Mouse (Mus musculus) hindbrain, embryonic 15.5 days (tissue): ENCODE results near the gene Slc41a1. TPM values are rescaled to one million over a fixed set of nuclear protein-coding genes. Genes with fewer than 3 reads are reported as not detected.
A peak's percentile ranks its signal among the peaks of the same experiment; 100 is the strongest.

Experiments used
- ATAC-seq: fragments of 200-750 bp; cut with Nextera tagmentation; 2 replicates; pipeline ENCODE4 v1.8.0; 2017; ENCODE audit warnings: low read depth, moderate number of reproducible peaks, moderate TSS enrichment; ENCODE audit not compliant: low FRiP score
- H3K27ac ChIP-seq: fragments of 300-500 bp; sonication (generic); replicated peaks from 2 replicates; pipeline ENCODE4 v1.5.1; 2015; ENCODE audit warnings: mild to moderate bottlenecking, inconsistent platforms
- H3K27me3 ChIP-seq: fragments of 300-500 bp; sonication (generic); 2 replicates; pipeline ENCODE4 v1.6.1; 2015; ENCODE audit warnings: control low read depth, inconsistent platforms
- H3K36me3 ChIP-seq: fragments of 300-500 bp; sonication (generic); 2 replicates; pipeline ENCODE4 v1.6.1; 2015; ENCODE audit warnings: control low read depth, inconsistent platforms
- H3K4me1 ChIP-seq: fragments of 300-500 bp; sonication (generic); replicated peaks from 2 replicates; pipeline ENCODE4 v1.6.1; 2015; ENCODE audit warnings: control low read depth, inconsistent platforms
- H3K4me2 ChIP-seq: fragments of 300-500 bp; sonication (generic); 2 replicates; pipeline ENCODE4 v1.6.1; 2015; ENCODE audit warnings: moderate library complexity, mild to moderate bottlenecking, inconsistent platforms
- H3K4me3 ChIP-seq: fragments of 300-500 bp; sonication (generic); 2 replicates; pipeline ENCODE4 v1.5.1; 2015; ENCODE audit warnings: mild to moderate bottlenecking, inconsistent platforms
- H3K9ac ChIP-seq: fragments of 300-500 bp; sonication (generic); 2 replicates; pipeline ENCODE4 v1.6.1; 2015; ENCODE audit warnings: inconsistent platforms
- H3K9me3 ChIP-seq: fragments of 300-500 bp; sonication (generic); 2 replicates; pipeline ENCODE4 v1.6.1; 2016; ENCODE audit warnings: control low read depth, inconsistent platforms
- WGBS: fragments of 180-500 bp; shearing (Covaris S2); methylation state at CpG from one replicate; pipeline ENCODE4 v1.1.7; 2015; 5-methylcytosine and 5-hydroxymethylcytosine counted together
- polyA plus RNA-seq: library from polyadenylated mRNA; unstranded; fragments of >200 nt; fragmentation: Nextera tagmentation; extraction: Ambion mirVana; gene quantifications from 2 replicates; pipeline ENCODE4 v1.2.1, GENCODE M21; 2015

Gene Slc41a1
- polyA plus RNA-seq, 1 experiment from 2014 or later, result 18.9 TPM

DNA sequence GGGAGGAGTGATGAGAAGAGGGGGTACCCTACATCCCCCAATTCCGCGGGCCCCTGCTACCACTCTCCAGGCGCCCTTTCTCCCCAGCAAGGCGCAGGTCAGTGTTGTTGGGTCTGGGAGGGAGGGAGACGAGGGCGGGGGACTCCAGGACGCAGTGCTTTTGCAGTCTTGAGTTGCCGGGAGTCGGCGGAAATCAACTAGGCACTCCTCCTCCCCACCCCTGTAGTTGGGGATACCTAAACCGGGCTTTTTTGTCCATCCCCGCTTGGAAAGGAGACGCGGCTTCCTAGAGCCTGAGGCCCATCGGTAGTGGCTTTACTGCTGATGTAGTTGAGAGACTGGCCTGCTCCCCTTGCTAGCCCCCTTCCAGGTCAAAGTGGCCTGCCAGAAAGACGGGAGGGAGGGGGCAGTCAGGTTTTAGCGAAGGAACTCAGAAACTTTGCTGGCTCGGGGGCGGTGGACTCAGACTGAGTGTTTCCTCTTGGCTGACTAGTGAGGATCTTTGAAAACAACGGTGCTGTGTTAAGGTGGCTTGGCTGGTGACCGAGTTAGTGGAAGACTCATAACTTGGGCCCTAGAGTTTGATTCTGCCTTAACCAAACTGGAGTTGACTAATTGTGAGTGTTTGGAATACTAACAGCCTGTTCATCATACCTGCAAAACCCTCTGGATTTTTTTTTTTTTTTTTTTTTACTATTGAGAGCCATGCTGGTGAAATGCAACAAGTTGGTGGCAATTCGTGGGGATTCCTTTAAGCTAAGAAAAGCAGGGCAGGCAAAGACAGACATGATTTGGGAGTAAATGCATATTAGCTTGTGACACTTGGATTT lies 1.2 kb downstream of the Slc41a1 start:
- 2% methylated on average over 22 of the region's 22 CpGs for WGBS
- ATAC-seq, result no peak; the same call in none of the 2 replicates
- Histone ChIP-seq H3K4me2 (peak overlapping the region; percentile 64), H3K9ac (peak overlapping the region; percentile 89), H3K27me3 (no peaks in the 10 kb centered on the region), H3K27ac (peak overlapping the region; percentile 89), H3K4me3 (peak overlapping the region; percentile 91), H3K9me3 (no peaks in the 10 kb centered on the region), H3K36me3 (no peaks in the 10 kb centered on the region), H3K4me1 (peaks cover 46% of the 10 kb centered on the region)

DNA sequence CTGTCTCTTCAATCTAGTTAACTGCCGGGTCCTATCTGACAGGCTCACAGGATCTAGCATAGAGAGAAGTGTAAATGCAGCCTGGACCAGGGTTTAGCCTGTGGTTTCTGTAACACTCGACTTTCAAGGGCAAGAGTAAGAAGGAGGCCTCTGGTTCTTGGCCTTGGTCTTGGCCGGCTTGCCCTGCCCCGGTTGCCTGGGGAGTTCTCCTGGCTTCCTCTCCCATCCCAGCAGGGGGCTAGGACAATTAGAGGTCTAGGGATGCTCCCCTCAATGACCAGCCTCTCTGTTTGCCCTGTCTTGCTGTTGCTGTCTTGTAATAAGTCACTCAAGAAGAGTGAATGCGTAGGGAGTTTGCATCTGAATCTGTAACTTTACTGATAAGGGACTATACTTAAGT lies 2.0 kb downstream of the Slc41a1 start:
- whole genome bisulfite sequencing, result 43% methylated on average over 5 of the region's 5 CpGs
- H3K36me3 ChIP-seq, result no peaks in the 10 kb centered on the region
- peak overlapping the region; percentile 14; the same call in 1 of the 2 replicates for H3K9ac ChIP-seq
- H3K27me3 ChIP-seq, result no peaks in the 10 kb centered on the region
- H3K9me3 ChIP-seq, result no peaks in the 10 kb centered on the region
- no peak overlapping the region for H3K27ac ChIP-seq
- peak overlapping the region; percentile 64 for H3K4me2 ChIP-seq
- ATAC-seq, result no peak
- H3K4me1 ChIP-seq, result peaks cover 46% of the 10 kb centered on the region
- peak overlapping the region; percentile 91 for H3K4me3 ChIP-seq

DNA sequence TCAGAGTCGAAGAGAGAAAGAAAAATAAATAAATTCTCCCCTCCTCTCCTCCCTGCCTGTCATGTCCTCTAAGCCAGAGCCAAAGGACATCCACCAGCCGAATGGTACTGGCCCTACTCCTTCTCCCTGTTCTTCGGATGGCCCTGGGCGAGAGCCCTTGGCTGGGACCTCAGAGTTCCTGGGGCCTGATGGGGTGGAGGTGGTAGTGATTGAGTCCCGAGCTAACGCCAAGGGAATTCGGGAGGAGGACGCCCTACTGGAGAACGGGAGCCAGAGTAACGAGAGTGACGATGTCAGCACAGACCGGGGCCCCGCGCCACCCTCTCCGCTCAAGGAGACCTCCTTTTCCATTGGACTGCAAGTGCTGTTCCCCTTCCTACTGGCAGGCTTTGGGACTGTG lies 3.3 kb downstream of the Slc41a1 start:
- Histone ChIP-seq H3K9me3 (no peaks in the 10 kb centered on the region), H3K27ac (no peak overlapping the region), H3K36me3 (no peaks in the 10 kb centered on the region), H3K4me2 (peak overlapping the region; percentile 64; the same call in 1 of the 2 replicates), H3K4me1 (peaks cover 46% of the 10 kb centered on the region), H3K27me3 (no peaks in the 10 kb centered on the region), H3K4me3 (no peak overlapping the region), H3K9ac (no peak overlapping the region)
- 86% methylated on average over 15 of the region's 15 CpGs for WGBS
- ATAC-seq, result no peak

- H3K4me3 ChIP-seq, result no peak overlapping the region
- no peak overlapping the region for H3K9ac ChIP-seq
- ATAC-seq, result no peak
- H3K4me2 ChIP-seq, result peak overlapping the region; percentile 64
- no peaks in the 10 kb centered on the region for H3K9me3 ChIP-seq
- H3K4me1 ChIP-seq, result peaks cover 46% of the 10 kb centered on the region
- WGBS, result 77% methylated on average over 8 of the region's 8 CpGs
- H3K27me3 ChIP-seq, result no peaks in the 10 kb centered on the region
- no peak overlapping the region for H3K27ac ChIP-seq
- no peaks in the 10 kb centered on the region for H3K36me3 ChIP-seq
These were observed 3.8 kb downstream of the Slc41a1 start for GRCm38 (mm10) chr1:131830971-131831641.

- no peak overlapping the region for H3K9ac ChIP-seq
- no peak overlapping the region for H3K4me2 ChIP-seq
- peaks cover 10% of the 10 kb centered on the region for H3K4me1 ChIP-seq
- H3K9me3 ChIP-seq, result no peaks in the 10 kb centered on the region
- no peaks in the 10 kb centered on the region for H3K27me3 ChIP-seq
- ATAC-seq, result no peak
- no peak overlapping the region for H3K27ac ChIP-seq
- no peak overlapping the region for H3K4me3 ChIP-seq
- WGBS, result 79% methylated on average over 3 of the region's 3 CpGs
- H3K36me3 ChIP-seq, result peaks cover 2% of the 10 kb centered on the region; the same call in 1 of the 2 replicates
These were observed 9.7 kb downstream of the Slc41a1 start for GRCm38 (mm10) chr1:131837035-131837434.

DNA sequence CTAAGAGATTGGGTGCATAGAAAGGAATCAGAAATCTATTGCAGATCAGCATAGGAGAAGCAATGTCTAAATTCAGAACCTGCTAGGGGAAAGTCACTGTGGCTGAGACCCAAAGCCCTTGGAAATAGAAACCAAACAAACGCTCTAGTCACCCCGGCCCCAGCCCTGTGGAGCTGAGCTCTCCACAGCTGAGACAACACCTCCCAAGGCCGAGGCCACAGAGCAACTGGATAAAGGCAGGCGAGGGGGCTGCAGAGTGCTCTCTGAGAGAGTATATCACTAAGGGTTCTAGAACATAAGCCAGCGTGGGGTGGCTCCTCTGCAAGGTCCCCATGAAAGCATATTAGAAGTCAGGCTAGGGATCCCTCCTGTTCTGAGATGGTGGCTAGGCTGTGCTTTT lies 11.2 kb downstream of the Slc41a1 start:
- WGBS, result 78% methylated on average over 5 of the region's 5 CpGs
- no peak for ATAC-seq
- Histone ChIP-seq H3K9ac (no peak overlapping the region), H3K36me3 (peaks cover 10% of the 10 kb centered on the region), H3K27ac (no peak overlapping the region), H3K9me3 (no peaks in the 10 kb centered on the region), H3K4me2 (no peak overlapping the region), H3K4me3 (no peak overlapping the region), H3K4me1 (no peaks in the 10 kb centered on the region), H3K27me3 (no peaks in the 10 kb centered on the region)

- Histone ChIP-seq H3K4me3 (no peak overlapping the region), H3K27me3 (no peaks in the 10 kb centered on the region), H3K9me3 (no peaks in the 10 kb centered on the region), H3K9ac (no peak overlapping the region), H3K27ac (no peak overlapping the region), H3K4me1 (no peaks in the 10 kb centered on the region), H3K4me2 (no peak overlapping the region), H3K36me3 (peaks cover 16% of the 10 kb centered on the region)
- 0 out of 2 replicates have a peak, but pooled peaks have one; percentile 31 for ATAC-seq
- 37% methylated on average over 2 of the region's 2 CpGs for WGBS
These were observed 12.0 kb downstream of the Slc41a1 start for GRCm38 (mm10) chr1:131839279-131839678.

DNA sequence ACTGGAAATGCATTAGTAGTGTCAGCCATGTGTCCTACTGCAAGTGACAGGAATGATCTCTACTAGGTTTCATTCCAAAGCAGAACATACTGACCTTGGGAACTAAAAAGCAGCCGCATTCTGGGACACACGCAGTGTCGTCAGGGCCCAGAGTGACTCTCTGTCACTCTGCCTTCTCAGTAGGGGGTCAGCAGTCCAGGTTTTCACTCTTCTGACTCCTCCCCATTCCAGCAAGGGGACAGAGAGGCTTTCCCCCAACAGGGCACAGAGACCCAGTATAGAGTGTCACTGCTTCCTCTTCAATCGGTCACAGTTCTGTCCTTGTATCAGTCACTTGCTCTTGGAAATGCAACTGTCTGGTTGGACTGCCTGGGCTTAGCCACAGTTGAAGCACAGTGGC lies 14.9 kb downstream of the Slc41a1 start:
- no peaks in the 10 kb centered on the region for H3K27me3 ChIP-seq
- no peak overlapping the region for H3K4me3 ChIP-seq
- H3K4me1 ChIP-seq, result no peaks in the 10 kb centered on the region
- H3K4me2 ChIP-seq, result no peak overlapping the region
- peaks cover 16% of the 10 kb centered on the region for H3K36me3 ChIP-seq
- no peaks in the 10 kb centered on the region for H3K9me3 ChIP-seq
- H3K27ac ChIP-seq, result no peak overlapping the region
- 80% methylated on average over 4 of the region's 4 CpGs for WGBS
- ATAC-seq, result no peak
- H3K9ac ChIP-seq, result no peak overlapping the region

- H3K9me3 ChIP-seq, result no peaks in the 10 kb centered on the region
- no peaks in the 10 kb centered on the region for H3K4me1 ChIP-seq
- H3K4me2 ChIP-seq, result no peak overlapping the region
- no peak overlapping the region for H3K27ac ChIP-seq
- H3K9ac ChIP-seq, result no peak overlapping the region
- no peak for ATAC-seq
- no peak overlapping the region for H3K4me3 ChIP-seq
- no peaks in the 10 kb centered on the region for H3K27me3 ChIP-seq
- H3K36me3 ChIP-seq, result peaks cover 19% of the 10 kb centered on the region
- WGBS, result 96% methylated on average over 10 of the region's 10 CpGs
These were observed 16.5 kb downstream of the Slc41a1 start for GRCm38 (mm10) chr1:131843758-131844157.

GRCm38 (mm10) chr1:131844883-131845282 lies 17.6 kb downstream of the Slc41a1 start:
- Histone ChIP-seq H3K4me2 (no peak overlapping the region), H3K4me3 (no peak overlapping the region), H3K9ac (no peak overlapping the region), H3K27me3 (no peaks in the 10 kb centered on the region), H3K9me3 (no peaks in the 10 kb centered on the region), H3K4me1 (no peaks in the 10 kb centered on the region), H3K36me3 (peaks cover 19% of the 10 kb centered on the region), H3K27ac (no peak overlapping the region)
- 45% methylated on average over 8 of the region's 8 CpGs for WGBS
- ATAC-seq, result no peak

DNA sequence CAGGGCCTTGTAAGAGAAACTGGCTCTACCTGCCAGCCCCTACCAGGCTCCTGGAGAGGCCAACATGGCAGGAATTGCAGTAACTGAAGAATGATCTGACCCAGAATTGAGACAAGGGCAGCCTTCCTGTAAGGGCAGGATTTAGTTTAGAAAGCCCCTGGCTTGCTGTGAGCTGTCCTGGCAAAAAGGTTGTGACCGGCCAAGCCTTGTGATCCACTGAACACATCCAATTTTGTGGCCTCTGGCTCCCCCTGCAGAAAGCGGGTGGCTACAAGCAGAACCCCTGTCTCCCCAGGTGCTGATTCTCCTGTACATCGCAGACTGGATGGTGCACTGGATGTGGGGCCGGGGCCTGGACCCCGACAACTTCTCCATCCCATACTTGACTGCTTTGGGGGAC lies 19.0 kb downstream of the Slc41a1 start:
- no peaks in the 10 kb centered on the region for H3K4me1 ChIP-seq
- H3K9me3 ChIP-seq, result no peaks in the 10 kb centered on the region
- no peak overlapping the region for H3K4me3 ChIP-seq
- no peak overlapping the region for H3K4me2 ChIP-seq
- no peak overlapping the region for H3K9ac ChIP-seq
- 80% methylated on average over 5 of the region's 5 CpGs for WGBS
- H3K27me3 ChIP-seq, result no peaks in the 10 kb centered on the region
- ATAC-seq, result no peak
- H3K36me3 ChIP-seq, result peaks cover 19% of the 10 kb centered on the region
- H3K27ac ChIP-seq, result no peak overlapping the region

GRCm38 (mm10) chr1:131861811-131862210 lies 34.5 kb downstream of the Slc41a1 start:
- no peak overlapping the region for H3K9ac ChIP-seq
- H3K4me3 ChIP-seq, result no peak overlapping the region
- no peaks in the 10 kb centered on the region for H3K4me1 ChIP-seq
- H3K27me3 ChIP-seq, result no peaks in the 10 kb centered on the region
- ATAC-seq, result no peak
- H3K9me3 ChIP-seq, result no peaks in the 10 kb centered on the region
- H3K4me2 ChIP-seq, result no peak overlapping the region
- no peaks in the 10 kb centered on the region for H3K36me3 ChIP-seq
- WGBS, result 85% methylated on average over 4 of the region's 4 CpGs
- H3K27ac ChIP-seq, result no peak overlapping the region
